Mouse (Mus musculus): ENCODE results near the gene Large1. TPM values are rescaled to one million over a fixed set of nuclear protein-coding genes. Genes with fewer than 3 reads are reported as not detected.

Large1 gene
- total and polyA plus RNA-seq, 3 experiments, result not detected

- Histone ChIP-seq H3K9ac (ENCODE audit: control insufficient read depth, low read depth, low read length, poor library complexity, severe bottlenecking) (no peak overlapping the region), H3K79me2 (ENCODE audit: control insufficient read depth, insufficient read depth, low read length, poor library complexity) (no peaks in the 10 kb centered on the region), H3K4me3 (ENCODE audit: control insufficient read depth in 1 of 2, insufficient read depth in 1 of 2, low read depth in 2 of 2, low read length in 2 of 2) (no peak overlapping the region), H3K36me3 (ENCODE audit: control insufficient read depth in 1 of 2, insufficient read depth in 2 of 2, low read length in 2 of 2) (no peaks in the 10 kb centered on the region), H3K27ac (ENCODE audit: control insufficient read depth, low read depth, low read length) (no peak overlapping the region), H3K4me1 (ENCODE audit: control insufficient read depth in 1 of 2, insufficient read depth in 2 of 2, low read length in 2 of 2) (no peaks in the 10 kb centered on the region), H3K27me3 (ENCODE audit: control insufficient read depth in 1 of 2, insufficient read depth in 2 of 2, low read length in 2 of 2) (no peaks in the 10 kb centered on the region), H3K9me3 (replicated peaks; ENCODE audit: insufficient read depth, low read length) (no peaks in the 10 kb centered on the region)
- no peak for TF ChIP-seq MAFK (IDR thresholded peaks at IDR 0.05; ENCODE audit: borderline replicate concordance, low read depth, low read length)
- TF ChIP-seq NELFE (IDR thresholded peaks at IDR 0.05; ENCODE audit: low read depth, low read length), result no peak
- TF ChIP-seq SMC3 (IDR thresholded peaks at IDR 0.05; ENCODE audit: low read depth, low read length), result no peak
- TF ChIP-seq EP300 (IDR thresholded peaks at IDR 0.05; ENCODE audit: low read depth in 1 of 2, low read length in 2 of 2), result no peak
- no peak for TF ChIP-seq ZNF384 (IDR thresholded peaks at IDR 0.05; ENCODE audit: low read depth, low read length)
- no peak for TF ChIP-seq ELF1 (IDR thresholded peaks at IDR 0.05; ENCODE audit: low read depth, low read length)
- no peak for TF ChIP-seq MYB (IDR thresholded peaks at IDR 0.05; ENCODE audit: low read depth, low read length)
- no peak for TF ChIP-seq MEF2A (IDR thresholded peaks at IDR 0.05; ENCODE audit: extremely low read depth, insufficient replicate concordance, low read depth, low read length, poor library complexity, severe bottlenecking)
- TF ChIP-seq NRF1 (IDR thresholded peaks at IDR 0.05; ENCODE audit: insufficient read depth, low read depth, low read length, poor library complexity, severe bottlenecking), result no peak
- no peak for TF ChIP-seq KAT2A (conservative IDR thresholded peaks at IDR 0.05; ENCODE audit: low read depth, low read length)
- no peak for TF ChIP-seq POLR2AphosphoS5 (IDR thresholded peaks at IDR 0.05; ENCODE audit: borderline replicate concordance, low read depth, low read length)
- no peak for TF ChIP-seq ZKSCAN1 (IDR thresholded peaks at IDR 0.05; ENCODE audit: low read depth, low read length)
- no peak for TF ChIP-seq ZMIZ1 (IDR thresholded peaks at IDR 0.05; ENCODE audit: low read depth, low read length)
- DNase-seq (ENCODE audit: low read depth, low spot score), result no peak
Measured at GRCm38 (mm10) chr8:73290636-73291035, 62.7 kb downstream of the Large1 start.

- H3K9ac ChIP-seq (ENCODE audit: control insufficient read depth, low read depth, low read length, poor library complexity, severe bottlenecking), result no peak overlapping the region
- no peaks in the 10 kb centered on the region for H3K79me2 ChIP-seq (ENCODE audit: control insufficient read depth, insufficient read depth, low read length, poor library complexity)
- TF ChIP-seq MAZ (IDR thresholded peaks at IDR 0.05; ENCODE audit: low read depth, low read length) (no peak), E2F4 (IDR thresholded peaks at IDR 0.05; ENCODE audit: borderline replicate concordance, low read depth, low read length) (no peak), CHD2 (IDR thresholded peaks at IDR 0.05; ENCODE audit: low read length) (no peak), JUND (IDR thresholded peaks at IDR 0.05; ENCODE audit: low read depth, low read length) (no peak), CHD1 (IDR thresholded peaks at IDR 0.05; ENCODE audit: low read depth, low read length) (no peak), ETS1 (IDR thresholded peaks at IDR 0.05; ENCODE audit: low read depth, low read length) (no peak), CTCF (IDR thresholded peaks at IDR 0.05 in 2 of 3, conservative IDR thresholded peaks at IDR 0.05 in 1 of 3; ENCODE audit: control insufficient read depth in 1 of 3, insufficient read depth in 1 of 3, low read depth in 2 of 3, low read length in 3 of 3, poor library complexity in 1 of 3, severe bottlenecking in 1 of 3) (no peak), MAX (IDR thresholded peaks at IDR 0.05; ENCODE audit: low read length) (no peak), UBTF (IDR thresholded peaks at IDR 0.05; ENCODE audit: borderline replicate concordance, insufficient read depth, low read depth, low read length) (no peak), MYB (IDR thresholded peaks at IDR 0.05; ENCODE audit: low read depth, low read length) (no peak), USF1 (IDR thresholded peaks at IDR 0.05; ENCODE audit: low read depth, low read length) (no peak), USF2 (IDR thresholded peaks at IDR 0.05; ENCODE audit: borderline replicate concordance in 1 of 2, insufficient read depth in 1 of 2, low read depth in 1 of 2, low read length in 2 of 2) (no peak), GATA1 (IDR thresholded peaks at IDR 0.05; ENCODE audit: low read depth, low read length) (no peak), MEF2A (IDR thresholded peaks at IDR 0.05; ENCODE audit: extremely low read depth, insufficient replicate concordance, low read depth, low read length, poor library complexity, severe bottlenecking) (no peak)
- H3K4me3 ChIP-seq (ENCODE audit: control insufficient read depth in 1 of 2, insufficient read depth in 1 of 2, low read depth in 2 of 2, low read length in 2 of 2), result no peak overlapping the region
- no peak for DNase-seq (ENCODE audit: low read depth, low spot score)
- H3K4me1 ChIP-seq (ENCODE audit: control insufficient read depth in 1 of 2, insufficient read depth in 2 of 2, low read length in 2 of 2), result no peaks in the 10 kb centered on the region
- no peaks in the 10 kb centered on the region for H3K36me3 ChIP-seq (ENCODE audit: control insufficient read depth in 1 of 2, insufficient read depth in 2 of 2, low read length in 2 of 2)
- H3K27me3 ChIP-seq (ENCODE audit: control insufficient read depth in 1 of 2, insufficient read depth in 2 of 2, low read length in 2 of 2), result no peaks in the 10 kb centered on the region
- H3K9me3 ChIP-seq (replicated peaks; ENCODE audit: insufficient read depth, low read length), result no peaks in the 10 kb centered on the region
- no peak overlapping the region for H3K27ac ChIP-seq (ENCODE audit: control insufficient read depth, low read depth, low read length)
Measured at GRCm38 (mm10) chr8:73289831-73290230, 63.5 kb downstream of the Large1 start.

Measured in MEL (cell line).